Mouse (Mus musculus) cerebellum, adult 9-11 months (tissue): ENCODE measurements around the gene Cacng8.

ENCODE experiments used
- DNase-seq: peaks from one replicate; pipeline ENCODE4 v3.0.0; 2022

The Cacng8 gene

DNA sequence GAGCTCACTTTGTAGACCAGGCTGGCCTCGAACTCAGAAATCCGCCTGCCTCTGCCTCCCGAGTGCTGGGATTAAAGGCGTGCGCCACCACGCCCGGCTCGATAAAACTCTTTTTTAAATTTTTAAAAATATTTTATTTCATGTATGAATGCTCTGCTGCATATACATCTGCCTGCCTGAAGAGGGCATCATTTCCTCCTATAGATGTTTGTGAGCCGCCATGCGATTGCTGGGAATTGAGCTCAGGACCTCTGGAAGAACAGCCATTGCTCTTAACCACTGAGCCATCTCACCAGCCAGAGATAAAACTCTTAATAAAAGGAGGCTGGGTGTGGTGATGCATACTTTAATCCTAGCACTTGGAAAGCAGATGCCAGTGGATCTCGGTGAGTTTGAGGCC, 49.5 kb downstream of the Cacng8 start:
- DNase-seq: no peak

- no peak for DNase-seq
These were observed 50.0 kb downstream of the Cacng8 start for GRCm38 (mm10) chr7:3440526-3440925.

DNA sequence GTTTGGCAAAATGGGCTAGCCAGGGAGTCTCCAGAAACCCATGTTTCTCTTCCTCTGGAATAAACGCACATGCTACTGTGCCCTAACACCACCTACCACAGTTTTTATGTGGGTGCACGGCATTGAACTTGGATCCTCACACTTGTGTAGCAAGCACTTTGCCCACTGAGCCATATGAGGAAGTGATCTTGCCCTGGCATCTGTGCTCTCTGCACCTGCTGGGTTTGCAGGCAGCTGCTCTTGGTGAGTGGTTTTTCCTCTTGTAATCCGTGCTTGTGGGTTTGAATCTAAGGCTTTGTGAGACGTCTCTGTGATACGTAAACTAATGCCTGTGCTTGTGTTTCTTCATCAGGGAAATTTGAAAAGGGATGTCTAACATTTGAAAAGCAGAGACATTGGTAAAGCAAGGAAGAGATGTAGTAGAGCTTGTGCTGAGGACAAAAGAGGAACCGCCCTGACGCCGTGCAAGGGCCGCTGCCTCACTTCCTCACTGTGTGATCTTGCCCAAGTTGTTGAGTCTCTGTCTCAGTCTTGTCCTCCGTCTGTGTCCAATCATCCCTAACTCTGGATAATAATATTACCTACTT, 52.1 kb downstream of the Cacng8 start:
- no peak for DNase-seq

- DNase-seq: no peak
These were observed 54.2 kb downstream of the Cacng8 start for GRCm38 (mm10) chr7:3444678-3445077.

- DNase-seq: no peak
These were observed 56.1 kb downstream of the Cacng8 start for GRCm38 (mm10) chr7:3446584-3446983.

DNA sequence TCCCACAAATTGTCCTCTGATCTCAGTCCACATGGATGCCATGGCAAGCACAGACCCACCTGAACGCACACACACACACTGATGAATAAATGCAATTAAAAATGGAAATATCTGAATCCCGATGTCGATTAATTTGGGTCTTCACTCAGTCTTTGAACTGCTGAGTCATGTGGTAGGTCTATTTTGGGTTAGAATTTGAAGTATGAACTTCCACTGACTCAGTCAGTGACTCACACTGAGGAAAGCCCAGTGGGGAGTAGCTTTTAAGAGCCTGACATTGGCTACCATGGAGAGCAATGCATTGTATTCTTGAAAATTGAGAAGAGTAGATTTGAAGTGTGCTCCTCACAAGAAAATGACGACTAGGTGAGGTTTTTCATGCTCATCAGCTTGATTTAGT, 56.5 kb downstream of the Cacng8 start:
- no peak for DNase-seq

GRCm38 (mm10) chr7:3448737-3449454, 58.4 kb downstream of the Cacng8 start:
- peak; percentile 35 for DNase-seq

- no peak for DNase-seq
These were observed 60.2 kb downstream of the Cacng8 start for GRCm38 (mm10) chr7:3450671-3451070.

GRCm38 (mm10) chr7:3451161-3451560, 60.7 kb downstream of the Cacng8 start:
- no peak for DNase-seq

- no peak for DNase-seq
These were observed 62.5 kb downstream of the Cacng8 start for GRCm38 (mm10) chr7:3452821-3453485.

DNA sequence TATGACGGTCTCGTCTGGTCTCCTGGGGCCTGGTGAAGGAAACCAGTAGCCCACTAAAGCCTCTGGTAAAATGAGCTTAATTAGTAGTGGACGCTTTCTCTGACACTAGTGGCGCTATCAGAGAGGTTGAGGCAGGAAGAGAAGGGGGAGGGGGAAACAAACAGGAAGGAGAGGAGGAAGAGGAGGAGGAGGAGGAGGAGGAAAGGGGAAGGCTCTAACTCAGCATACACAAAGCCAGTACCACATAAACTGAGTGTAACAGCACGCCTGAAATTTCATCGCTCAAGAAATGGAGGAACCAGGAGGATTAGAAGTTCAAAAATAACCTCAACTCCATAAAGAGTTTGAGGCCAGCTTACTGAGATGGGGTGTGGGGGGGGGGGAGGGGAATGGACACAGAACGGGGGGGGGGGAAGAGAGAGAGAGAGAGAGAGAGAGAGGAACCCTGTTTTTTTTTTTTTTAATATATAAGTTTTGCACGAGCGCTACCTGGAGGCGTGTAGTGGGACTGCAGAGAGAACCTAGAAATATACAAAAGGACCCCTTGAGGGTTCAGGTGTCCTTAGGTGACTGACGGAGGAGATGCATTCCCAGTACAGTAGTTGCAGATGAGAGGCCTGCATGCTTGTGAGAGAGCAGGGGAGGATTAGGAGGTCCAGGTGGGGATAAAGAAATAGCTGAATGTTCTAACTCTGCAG, 63.2 kb downstream of the Cacng8 start:
- DNase-seq: no peak

DNA sequence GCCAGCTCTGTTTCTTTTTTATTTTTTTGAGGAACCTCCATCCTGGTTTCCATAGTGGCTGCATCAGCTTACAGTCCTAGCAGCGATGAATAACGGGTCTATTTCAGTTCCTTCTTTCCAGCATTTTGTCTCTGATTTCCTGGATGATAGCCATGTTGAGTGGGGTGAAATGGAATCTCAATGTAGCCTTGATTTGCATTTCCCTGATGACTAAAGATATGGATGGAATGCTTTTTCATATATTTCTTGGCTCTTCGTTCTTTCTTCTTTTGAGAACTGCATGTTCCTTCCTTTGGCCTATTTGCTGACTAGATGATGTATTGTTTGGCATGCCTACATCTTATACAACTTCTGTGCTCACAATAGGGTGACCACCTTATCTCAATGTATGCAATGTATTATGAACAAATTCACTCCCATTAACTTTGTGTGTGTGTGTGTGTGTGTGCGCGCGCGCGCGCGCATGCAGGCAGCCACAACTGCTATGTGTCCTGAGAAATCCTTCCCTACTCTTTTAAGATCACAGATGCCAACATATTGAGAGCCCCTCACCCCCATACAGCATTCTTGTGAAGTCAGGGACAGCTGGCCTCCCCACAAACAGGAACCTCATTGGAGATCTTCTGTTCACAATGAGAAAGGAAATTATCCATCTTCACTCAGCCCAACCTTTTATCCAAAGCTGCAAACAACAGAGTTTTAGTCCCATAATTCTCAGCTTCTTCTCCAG, 66.8 kb downstream of the Cacng8 start:
- no peak for DNase-seq

DNA sequence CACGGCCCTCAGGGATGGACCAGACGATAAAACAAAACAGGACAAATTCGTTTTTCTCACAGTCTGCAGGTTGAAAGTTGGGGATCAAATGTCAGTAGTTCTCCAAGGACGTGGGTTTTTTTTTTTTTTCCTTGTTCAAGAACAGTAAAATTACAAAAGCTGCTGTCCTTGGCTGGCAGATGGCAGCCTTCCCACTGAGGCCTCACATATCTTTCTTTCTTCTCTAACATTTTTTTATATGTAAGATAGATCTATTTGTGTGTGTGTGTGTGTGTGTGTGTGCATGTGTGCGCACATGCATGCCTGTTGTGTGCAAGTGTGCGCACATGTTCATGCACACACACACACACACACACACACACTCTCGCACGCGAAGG, 67.3 kb downstream of the Cacng8 start:
- no peak for DNase-seq

DNA sequence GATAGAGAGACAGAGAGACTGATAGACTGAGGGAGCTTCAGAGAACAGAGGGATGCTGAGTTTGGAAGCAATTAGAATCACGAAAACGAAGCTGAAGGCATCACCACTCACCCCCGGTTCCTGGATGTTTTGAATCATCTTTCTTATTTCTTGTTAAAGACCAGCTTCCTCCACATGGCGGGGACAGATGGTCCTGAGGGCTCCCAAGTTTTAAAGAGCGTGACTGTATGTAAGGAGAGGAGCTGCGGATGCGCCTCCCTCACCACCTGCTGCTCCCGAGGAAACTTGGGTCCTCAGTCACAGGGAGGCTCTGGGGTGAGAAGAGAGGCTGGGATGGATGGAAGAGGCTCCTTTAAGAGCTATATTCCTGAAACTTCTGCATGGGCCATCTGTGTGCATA, 69.8 kb downstream of the Cacng8 start:
- no peak for DNase-seq

DNA sequence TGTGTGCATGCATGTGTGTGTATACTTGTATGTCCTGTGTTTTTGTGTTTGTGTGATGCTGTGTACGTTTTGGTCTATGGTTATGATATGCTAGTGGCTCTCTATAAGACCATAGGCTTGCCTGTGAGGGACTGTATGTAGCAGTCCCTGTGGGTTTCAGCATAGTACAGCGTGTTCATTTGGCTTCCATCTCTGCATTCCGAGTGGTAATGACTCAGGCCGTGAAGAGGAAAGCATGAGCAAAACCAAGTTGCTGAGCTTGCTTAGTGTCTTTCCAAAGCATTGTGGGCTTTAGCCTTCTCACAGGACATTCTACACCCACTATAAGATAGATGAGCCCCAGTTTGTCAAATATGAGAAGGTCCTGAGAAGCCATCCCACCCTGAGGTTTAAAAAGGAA, 72.8 kb downstream of the Cacng8 start:
- DNase-seq: no peak
